Mouse (Mus musculus) C3H10T1/2 (cell line): ENCODE results near the gene Fam57b. TPM values are rescaled to one million over a fixed set of nuclear protein-coding genes. Genes with fewer than 3 reads are reported as not detected.

Experiments
- polyA plus RNA-seq, 2 experiments: library from polyadenylated mRNA; unstranded; fragments of >200 nt; fragmentation: generic; extraction: Trizol; gene quantifications; one replicate each; pipeline ENCODE4 v1.2.1; 2012; ENCODE audit warnings: missing spikeins in 2 of 2

Gene Fam57b
- under 1 TPM; 0.08 TPM for polyA plus RNA-seq

GRCm38 (mm10) chr7:126797411-126798126 lies at the start of gene Fam57b:
Fam57b (plus strand) TSS chr7:126797668.

GRCm38 (mm10) chr7:126759050-126759671 lies 38.3 kb upstream of the Fam57b start, which contains the start of gene Mapk3:
Mapk3 (plus strand) TSS chr7:126759601.

GRCm38 (mm10) chr7:126766201-126766600 lies 31.3 kb upstream of the Fam57b start, which contains the start of gene Gdpd3:
Gdpd3 (plus strand) TSS chr7:126766334.

GRCm38 (mm10) chr7:126776598-126777057 lies 20.8 kb upstream of the Fam57b start, which contains the start of gene Ypel3:
Ypel3 (plus strand) TSS chr7:126776955.

GRCm38 (mm10) chr7:126780971-126781635 lies 16.4 kb upstream of the Fam57b start, which contains the start of gene Tbx6:
Tbx6 (plus strand) TSS chr7:126781483.

GRCm38 (mm10) chr7:126791851-126792720 lies 5.4 kb upstream of the Fam57b start, which contains the start of gene Ppp4c:
Ppp4c (minus strand) TSS chr7:126792496.

GRCm38 (mm10) chr7:126831539-126831938 lies 34.1 kb downstream of the Fam57b start, which contains the start of gene 4930451I11Rik:
4930451I11Rik (minus strand) TSS chr7:126831639.

GRCm38 (mm10) chr7:126847116-126847420 lies 49.6 kb downstream of the Fam57b start, which contains the start of gene Doc2a:
Doc2a (plus strand) TSS chr7:126847416.

GRCm38 (mm10) chr7:126861429-126862130 lies 64.1 kb downstream of the Fam57b start, which contains the start of gene Hirip3:
Hirip3 (plus strand) TSS chr7:126861972.

GRCm38 (mm10) chr7:126862147-126862784 lies 64.8 kb downstream of the Fam57b start, which contains the start of gene Ino80e:
Ino80e (minus strand) TSS chr7:126862377.

Other genes with a start within 250 kb of the Fam57b start
- gene Eif3c, start 231.3 kb upstream of the Fam57b start, polyA plus RNA-seq = 100 to 1,000 TPM in 1 of 2 experiments, 10 to 100 TPM in 1; 71.1 to 121 TPM
- under 1 TPM; 0.28 to 0.60 TPM for gene Apobr, start 212.7 kb upstream of the Fam57b start, polyA plus RNA-seq
- under 1 TPM; 0.26 to 0.27 TPM for gene Cln3, start 211.9 kb upstream of the Fam57b start, polyA plus RNA-seq
- not detected for gene Il27, start 202.7 kb upstream of the Fam57b start, polyA plus RNA-seq
- 100 to 1,000 TPM in 1 of 2 experiments, 10 to 100 TPM in 1; 12.1 to 109 TPM for gene Nupr1, start 166.8 kb upstream of the Fam57b start, polyA plus RNA-seq
- gene Sgf29, start 148.4 kb upstream of the Fam57b start, polyA plus RNA-seq = 10 to 100 TPM; 24.3 to 64.3 TPM
- gene Sult1a1, start 121.2 kb upstream of the Fam57b start, polyA plus RNA-seq = 10 to 100 TPM in 1 of 2 experiments, under 1 TPM in 1; 0.02 to 11.3 TPM
- 100 to 1,000 TPM in 1 of 2 experiments, 10 to 100 TPM in 1; 72.6 to 201 TPM for gene Bola2, start 102.3 kb upstream of the Fam57b start, polyA plus RNA-seq
- gene Slx1b, start 101.9 kb upstream of the Fam57b start, polyA plus RNA-seq = 1 to 10 TPM; 5.3 to 7.8 TPM
- gene Coro1a, start 89.9 kb upstream of the Fam57b start, polyA plus RNA-seq = 1 to 10 TPM; 4.1 to 4.4 TPM
- gene Mapk3, start 38.1 kb upstream of the Fam57b start, polyA plus RNA-seq = 100 to 1,000 TPM; 144 to 277 TPM
- gene Gdpd3, start 31.3 kb upstream of the Fam57b start, polyA plus RNA-seq = 1 to 10 TPM in 1 of 2 experiments, under 1 TPM in 1; 0.20 to 4.2 TPM
- gene Ypel3, start 20.7 kb upstream of the Fam57b start, polyA plus RNA-seq = 100 to 1,000 TPM in 1 of 2 experiments, 10 to 100 TPM in 1; 18.7 to 138 TPM
- gene Tbx6, start 16.2 kb upstream of the Fam57b start, polyA plus RNA-seq = under 1 TPM; 0.01 to 0.58 TPM
- 100 to 1,000 TPM; 126 TPM for gene Ppp4c, start 5.2 kb upstream of the Fam57b start, polyA plus RNA-seq
- not detected for gene 4930451I11Rik, start 34.0 kb downstream of the Fam57b start, polyA plus RNA-seq
- gene Doc2a, start 49.7 kb downstream of the Fam57b start, polyA plus RNA-seq = not detected
- 10 to 100 TPM; 10.8 to 24.2 TPM for gene Hirip3, start 64.3 kb downstream of the Fam57b start, polyA plus RNA-seq
- gene Ino80e, start 64.7 kb downstream of the Fam57b start, polyA plus RNA-seq = 10 to 100 TPM; 65.9 to 98.4 TPM
- 10 to 100 TPM; 10.1 to 53.2 TPM for gene Taok2, start 87.0 kb downstream of the Fam57b start, polyA plus RNA-seq
- 10 to 100 TPM; 27.0 to 35.9 TPM for gene Tmem219, start 125.2 kb downstream of the Fam57b start, polyA plus RNA-seq
- 10 to 100 TPM in 1 of 2 experiments, 1 to 10 TPM in 1; 5.7 to 11.3 TPM for gene Kctd13, start 131.2 kb downstream of the Fam57b start, polyA plus RNA-seq
- under 1 TPM; 0.02 to 0.05 TPM for gene Asphd1, start 151.9 kb downstream of the Fam57b start, polyA plus RNA-seq
- under 1 TPM; 0.04 to 0.25 TPM for gene Sez6l2, start 152.9 kb downstream of the Fam57b start, polyA plus RNA-seq
- 10 to 100 TPM; 88.2 to 97.1 TPM for gene Cdipt, start 178.2 kb downstream of the Fam57b start, polyA plus RNA-seq
- under 1 TPM; 0.47 to 0.64 TPM for gene Cdiptos, start 178.4 kb downstream of the Fam57b start, polyA plus RNA-seq
- gene Mvp, start 217.0 kb downstream of the Fam57b start, polyA plus RNA-seq = 10 to 100 TPM; 49.1 to 81.7 TPM
- under 1 TPM in 1 of 2 experiments, not detected in 1; 0.55 TPM for gene Pagr1b, start 218.8 kb downstream of the Fam57b start, polyA plus RNA-seq
- 10 to 100 TPM; 14.8 to 18.0 TPM for gene Pagr1a, start 219.7 kb downstream of the Fam57b start, polyA plus RNA-seq
- gene Gm42742, start 223.4 kb downstream of the Fam57b start, polyA plus RNA-seq = 10 to 100 TPM; 28.7 to 44.7 TPM
- gene Prrt2, start 223.5 kb downstream of the Fam57b start, polyA plus RNA-seq = under 1 TPM in 1 of 2 experiments, not detected in 1; 0.44 TPM
- gene Maz, start 229.4 kb downstream of the Fam57b start, polyA plus RNA-seq = 100 to 1,000 TPM; 130 to 150 TPM
- gene Kif22, start 244.8 kb downstream of the Fam57b start, polyA plus RNA-seq = 10 to 100 TPM; 51.4 to 57.4 TPM